Mouse (Mus musculus) CH12.LX (cell line): Measurements from ENCODE around the gene Lrmda. TPM values are rescaled to one million over a fixed set of nuclear protein-coding genes. Genes with fewer than 3 reads are reported as not detected.

Experiments used
- DNase-seq: peaks from one replicate; pipeline ENCODE4 v3.0.0-alpha.2; 2013; ENCODE audit errors: extremely low read depth
- H3K27ac ChIP-seq: 2 replicates; pipeline ENCODE4 v1.5.1; 2012; ENCODE audit warnings: low read depth, mild to moderate bottlenecking, control low read depth, moderate library complexity; ENCODE audit not compliant: insufficient read depth
- H3K27me3 ChIP-seq: replicated peaks from 2 replicates; pipeline ENCODE3; 2012; ENCODE audit warnings: inconsistent platforms
- H3K36me3 ChIP-seq, 2 experiments: replicated peaks in 1 of 2; 2 replicates each; pipeline versions ENCODE3 to v1.6.1; 2012; ENCODE audit warnings: inconsistent platforms in 1 of 2, low read length in 1 of 2, mild to moderate bottlenecking in 1 of 2, mixed read lengths in 1 of 2, moderate library complexity in 1 of 2; ENCODE audit not compliant: control insufficient read depth in 1 of 2, insufficient read depth in 1 of 2
- H3K4me1 ChIP-seq, 2 experiments: 2 replicates each; pipeline ENCODE4 v1.6.1; 2012; ENCODE audit warnings: inconsistent platforms in 1 of 2, moderate library complexity in 1 of 2; ENCODE audit not compliant: insufficient read depth in 2 of 2, control insufficient read depth in 1 of 2
- H3K4me2 ChIP-seq: 2 replicates; pipeline ENCODE4 v1.6.1; 2012; ENCODE audit warnings: low read depth, mild to moderate bottlenecking, control low read depth; ENCODE audit not compliant: poor library complexity, insufficient read depth, severe bottlenecking
- H3K4me3 ChIP-seq, 3 experiments: fragments of 150-350 bp in 1 of 3; sonication (generic) in 1 of 3; replicated peaks in 1 of 3; 2 replicates each; pipeline versions ENCODE3 to v1.5.1; 2011 to 2012; ENCODE audit warnings: low read depth in 2 of 3, low read length in 2 of 3, mild to moderate bottlenecking in 2 of 3, moderate library complexity in 2 of 3, control low read depth in 1 of 3, improper control_type of control experiment in 1 of 3, inconsistent platforms in 1 of 3, mixed read lengths in 1 of 3; ENCODE audit not compliant: poor library complexity in 1 of 3
- H3K79me2 ChIP-seq: replicated peaks from 2 replicates; pipeline ENCODE4 v1.6.1; 2012; ENCODE audit warnings: mild to moderate bottlenecking, moderate library complexity; ENCODE audit not compliant: control insufficient read depth, poor library complexity, insufficient read depth, severe bottlenecking; ENCODE audit errors: extremely low read depth
- H3K9ac ChIP-seq: 2 replicates; pipeline ENCODE4 v1.6.1; 2012; ENCODE audit warnings: low read depth, mild to moderate bottlenecking, control low read depth, moderate library complexity; ENCODE audit not compliant: insufficient read depth
- H3K9me3 ChIP-seq: replicated peaks from 2 replicates; pipeline ENCODE3; 2012; ENCODE audit warnings: low read length, inconsistent platforms, mixed read lengths
- BHLHE40 ChIP-seq: IDR thresholded peaks from 2 replicates; pipeline ENCODE4 v1.6.1; 2011; ENCODE audit warnings: mild to moderate bottlenecking, low read depth, low read length, improper control_type of control experiment
- CHD2 ChIP-seq: IDR thresholded peaks from 2 replicates; pipeline ENCODE4 v1.6.1; 2011; ENCODE audit warnings: low read length, improper control_type of control experiment
- CTCF ChIP-seq, 2 experiments: IDR thresholded peaks in 1 of 2; conservative IDR thresholded peaks in 1 of 2; 2 replicates each; pipeline ENCODE4 v1.5.1; 2011 to 2012; ENCODE audit warnings: low read depth in 2 of 2, low read length in 2 of 2, improper control_type of control experiment in 1 of 2, inconsistent platforms in 1 of 2, mild to moderate bottlenecking in 1 of 2, moderate library complexity in 1 of 2
- EP300 ChIP-seq: IDR thresholded peaks from 2 replicates; pipeline ENCODE4 v1.6.1; 2011; ENCODE audit warnings: low read length, improper control_type of control experiment
- GABPA ChIP-seq: IDR thresholded peaks from 2 replicates; pipeline ENCODE4 v1.6.1; 2012; ENCODE audit warnings: low read depth, low read length, improper control_type of control experiment, inconsistent platforms; ENCODE audit not compliant: insufficient replicate concordance
- IRF4 ChIP-seq: IDR thresholded peaks from 2 replicates; pipeline ENCODE4 v1.6.1; 2014; ENCODE audit warnings: low read depth, mild to moderate bottlenecking, inconsistent platforms, low read length, improper control_type of control experiment
- JUN ChIP-seq: IDR thresholded peaks from 2 replicates; pipeline ENCODE4 v1.6.1; 2011; ENCODE audit warnings: low read depth, mild to moderate bottlenecking, low read length, improper control_type of control experiment, moderate library complexity; ENCODE audit not compliant: insufficient read depth
- JUND ChIP-seq: conservative IDR thresholded peaks from 2 replicates; pipeline ENCODE4 v1.6.1; 2011; ENCODE audit warnings: low read depth, low read length, improper control_type of control experiment
- KAT2A ChIP-seq: IDR thresholded peaks from 2 replicates; pipeline ENCODE4 v1.6.1; 2012; ENCODE audit warnings: low read length, improper control_type of control experiment, inconsistent platforms; ENCODE audit not compliant: insufficient replicate concordance
- MAFK ChIP-seq: IDR thresholded peaks from 2 replicates; pipeline ENCODE4 v1.6.1; 2011; ENCODE audit warnings: low read length, improper control_type of control experiment; ENCODE audit not compliant: insufficient replicate concordance
- MAZ ChIP-seq: IDR thresholded peaks from 2 replicates; pipeline ENCODE4 v1.6.1; 2012; ENCODE audit warnings: low read depth, mild to moderate bottlenecking, inconsistent platforms, low read length, improper control_type of control experiment, moderate library complexity
- NELFE ChIP-seq: IDR thresholded peaks from 2 replicates; pipeline ENCODE4 v1.6.1; 2011; ENCODE audit warnings: low read depth, low read length, improper control_type of control experiment
- NRF1 ChIP-seq: IDR thresholded peaks from 2 replicates; pipeline ENCODE4 v1.6.1; 2014; ENCODE audit warnings: low read depth, mild to moderate bottlenecking, inconsistent platforms, low read length, improper control_type of control experiment, moderate library complexity
- PAX5 ChIP-seq: IDR thresholded peaks from 2 replicates; pipeline ENCODE4 v1.6.1; 2012; ENCODE audit warnings: low read length, inconsistent platforms, mixed read lengths
- POLR2A ChIP-seq: IDR thresholded peaks from 2 replicates; pipeline ENCODE4 v1.6.1; 2011; ENCODE audit warnings: low read depth, mild to moderate bottlenecking, improper control_type of control experiment, low read length
- RAD21 ChIP-seq: IDR thresholded peaks from 2 replicates; pipeline ENCODE4 v1.6.1; 2011; ENCODE audit warnings: low read depth, mild to moderate bottlenecking, low read length, improper control_type of control experiment, moderate library complexity
- RCOR1 ChIP-seq: conservative IDR thresholded peaks from 2 replicates; pipeline ENCODE4 v1.6.1; 2012; ENCODE audit warnings: low read depth, mild to moderate bottlenecking, inconsistent platforms, low read length, improper control_type of control experiment
- SIN3A ChIP-seq: IDR thresholded peaks from 2 replicates; pipeline ENCODE4 v1.6.1; 2012; ENCODE audit warnings: low read length, improper control_type of control experiment, inconsistent platforms
- TCF12 ChIP-seq: IDR thresholded peaks from 2 replicates; pipeline ENCODE4 v1.6.1; 2014; ENCODE audit warnings: low read depth, mild to moderate bottlenecking, inconsistent platforms, low read length, improper control_type of control experiment
- UBTF ChIP-seq: IDR thresholded peaks from 2 replicates; pipeline ENCODE4 v1.6.1; 2012; ENCODE audit warnings: low read depth, mild to moderate bottlenecking, inconsistent platforms, low read length, improper control_type of control experiment, moderate library complexity
- USF1 ChIP-seq: IDR thresholded peaks from 2 replicates; pipeline ENCODE4 v1.6.1; 2014; ENCODE audit warnings: low read depth, mild to moderate bottlenecking, inconsistent platforms, low read length, improper control_type of control experiment
- USF2 ChIP-seq: conservative IDR thresholded peaks from 2 replicates; pipeline ENCODE4 v1.6.1; 2011; ENCODE audit warnings: low read depth, low read length, improper control_type of control experiment
- ZKSCAN1 ChIP-seq: IDR thresholded peaks from 2 replicates; pipeline ENCODE4 v1.6.1; 2012; ENCODE audit warnings: low read depth, inconsistent platforms, low read length, improper control_type of control experiment, borderline replicate concordance
- dilution Hi-C: fragments of 300-500 bp; cut with MboI; formaldehyde crosslinking; loops from 2 replicates; pipeline ENCODE4 v1.14.3; 2020; ENCODE audit warnings: low sequenced_read_pairs; ENCODE audit not compliant: extremely low pct_unique_long_range_greater_than_20kb, extremely low pct_ligation_motif_present
- in situ Hi-C: fragments of 300-500 bp; cut with MboI; formaldehyde crosslinking; loops from 3 replicates; pipeline ENCODE4 v1.14.3; 2019; ENCODE audit warnings: low sequenced_read_pairs, low pct_ligation_motif_present, low pct_unique_long_range_greater_than_20kb, mixed read lengths
- polyA plus RNA-seq: library from polyadenylated mRNA; unstranded; fragments of >175 nt; gene quantifications from 2 replicates; pipeline ENCODE4 v1.2.1, GENCODE M21; 2012; ENCODE audit warnings: low read depth; ENCODE audit not compliant: insufficient read length
- total RNA-seq, 2 experiments: library from RNA; depleted of rRNA; stranded (reverse); fragments of 300-350 nt in 1 of 2; fragments of >200 nt in 1 of 2; gene quantifications; 2 replicates each; pipeline ENCODE4 v1.2.3; 2012 to 2014

The Lrmda gene
- total and polyA plus RNA-seq, 3 experiments = 0.89 to 3.7 (median 1.9) TPM

GRCm38 (mm10) chr14:22573585-22573984, 554.1 kb downstream of the Lrmda start:
- no peak overlapping the region for H3K4me2 ChIP-seq
- H3K9ac ChIP-seq = no peak overlapping the region
- no peaks in the 10 kb centered on the region for H3K36me3 ChIP-seq
- no peak overlapping the region for H3K4me3 ChIP-seq
- H3K9me3 ChIP-seq = no peaks in the 10 kb centered on the region
- in situ Hi-C loops (loop anchor here (25.0 kb wide), 1 partner anchor 611 kb away; no protein-coding TSS in a partner anchor), dilution Hi-C loops (no loop called here)
- no peak overlapping the region for H3K27ac ChIP-seq
- peaks cover 0 to 4% of the 10 kb centered on the region in 2 experiments; a peak in 1 of 4 replicates for H3K4me1 ChIP-seq
- DNase-seq = no peak
- H3K79me2 ChIP-seq = no peaks in the 10 kb centered on the region
- H3K27me3 ChIP-seq = no peaks in the 10 kb centered on the region
- TF ChIP-seq MAFK = no peak
- no peak for TF ChIP-seq RAD21
- no peak for TF ChIP-seq SIN3A
- no peak for TF ChIP-seq GABPA
- TF ChIP-seq USF1 = no peak
- TF ChIP-seq CTCF (conservative IDR thresholded peaks at IDR 0.05 in 1 of 2, IDR thresholded peaks at IDR 0.05 in 1 of 2; ENCODE audit: low read depth in 2 of 2, low read length in 2 of 2) = no peak
- no peak for TF ChIP-seq NELFE
- TF ChIP-seq BHLHE40 = no peak
- no peak for TF ChIP-seq TCF12
- no peak for TF ChIP-seq MAZ
- no peak for TF ChIP-seq PAX5
- no peak for TF ChIP-seq RCOR1
- no peak for TF ChIP-seq KAT2A
- TF ChIP-seq POLR2A = no peak
- TF ChIP-seq JUN = no peak
- no peak for TF ChIP-seq JUND
- no peak for TF ChIP-seq NRF1
- TF ChIP-seq CHD2 = no peak
- TF ChIP-seq USF2 = no peak
- no peak for TF ChIP-seq EP300

DNA sequence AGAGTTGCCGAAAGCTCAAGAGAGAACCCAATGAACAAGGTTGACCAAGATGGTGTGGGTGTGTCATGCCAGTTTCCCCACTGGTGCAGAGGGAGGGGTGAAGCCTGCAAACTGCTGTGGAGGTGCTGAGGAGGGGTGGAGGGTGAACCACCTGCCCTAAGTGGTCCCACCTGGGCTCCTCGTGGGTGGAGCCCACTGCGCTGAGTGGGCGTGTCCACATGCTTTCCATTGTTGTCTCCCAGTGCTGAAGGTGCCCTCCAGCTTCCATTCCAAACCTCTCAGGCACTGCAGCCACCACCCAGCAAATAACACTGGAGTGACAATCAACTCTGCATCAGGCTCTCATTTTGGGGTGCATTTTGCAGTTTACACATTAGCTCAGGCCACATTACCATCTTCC, 554.5 kb downstream of the Lrmda start:
- H3K36me3 ChIP-seq = no peaks in the 10 kb centered on the region
- DNase-seq = no peak
- dilution Hi-C loops (no loop called here), in situ Hi-C loops (loop anchor here (25.0 kb wide), 1 partner anchor 612 kb away; no protein-coding TSS in a partner anchor)
- H3K79me2 ChIP-seq = no peaks in the 10 kb centered on the region
- no peak overlapping the region for H3K9ac ChIP-seq
- TF ChIP-seq UBTF (no peak), ZKSCAN1 (no peak), MAZ (no peak), JUND (no peak), IRF4 (no peak), EP300 (no peak), BHLHE40 (no peak)
- H3K27ac ChIP-seq = no peak overlapping the region
- H3K9me3 ChIP-seq = no peaks in the 10 kb centered on the region
- peaks cover 0 to 4% of the 10 kb centered on the region in 2 experiments; a peak in 1 of 4 replicates for H3K4me1 ChIP-seq
- H3K4me2 ChIP-seq = no peak overlapping the region
- no peak overlapping the region for H3K4me3 ChIP-seq
- H3K27me3 ChIP-seq = no peaks in the 10 kb centered on the region
